Mouse (Mus musculus) limb, embryonic 14.5 days (tissue): ENCODE measurements around the gene Fkbp15. TPM values are rescaled to one million over a fixed set of nuclear protein-coding genes. Genes with fewer than 3 reads are reported as not detected.
A peak's percentile ranks its signal among the peaks of the same experiment; 100 is the strongest.

Source experiments
- ATAC-seq: fragments of 200-750 bp; cut with Nextera tagmentation; 2 replicates; pipeline ENCODE4 v1.8.0; 2017; ENCODE audit warnings: low read depth, moderate number of reproducible peaks, moderate TSS enrichment; ENCODE audit not compliant: low FRiP score
- DNase-seq: peaks from one replicate; pipeline ENCODE4 v3.0.0-alpha.2; 2015; ENCODE audit warnings: low spot score
- H3K27ac ChIP-seq: fragments of 300-500 bp; sonication (generic); replicated peaks from 2 replicates; pipeline ENCODE4 v1.5.1; 2014; ENCODE audit warnings: low read depth, mild to moderate bottlenecking, low read length, moderate library complexity, mixed read lengths
- H3K27me3 ChIP-seq: fragments of 300-500 bp; sonication (generic); 2 replicates; pipeline ENCODE4 v1.6.1; 2014; ENCODE audit warnings: low read length, mixed read lengths; ENCODE audit not compliant: control insufficient read depth, insufficient read depth
- H3K36me3 ChIP-seq: fragments of 300-500 bp; sonication (generic); 2 replicates; pipeline ENCODE4 v1.6.1; 2014; ENCODE audit warnings: mild to moderate bottlenecking, low read length, moderate library complexity, mixed read lengths; ENCODE audit not compliant: control insufficient read depth, insufficient read depth
- H3K4me1 ChIP-seq: fragments of 300-500 bp; sonication (generic); 2 replicates; pipeline ENCODE4 v1.6.1; 2014; ENCODE audit warnings: antibody characterized with exemption, low read length, mixed read lengths; ENCODE audit not compliant: control insufficient read depth, insufficient read depth
- H3K4me2 ChIP-seq: fragments of 300-500 bp; sonication (generic); replicated peaks from 2 replicates; pipeline ENCODE4 v1.6.1; 2014; ENCODE audit warnings: low read depth, mild to moderate bottlenecking, low read length, moderate library complexity; ENCODE audit not compliant: severe bottlenecking
- H3K4me3 ChIP-seq: fragments of 300-500 bp; sonication (generic); replicated peaks from 2 replicates; pipeline ENCODE4 v1.5.1; 2014; ENCODE audit warnings: low read length
- H3K9ac ChIP-seq: fragments of 300-500 bp; sonication (generic); 2 replicates; pipeline ENCODE4 v1.6.1; 2014; ENCODE audit warnings: mild to moderate bottlenecking, low read depth, low read length, moderate library complexity; ENCODE audit not compliant: severe bottlenecking
- H3K9me3 ChIP-seq: fragments of 300-500 bp; sonication (generic); 2 replicates; pipeline ENCODE4 v1.6.1; 2016; ENCODE audit warnings: low read length; ENCODE audit not compliant: control insufficient read depth
- POLR2A ChIP-seq: fragments of 200-500 bp; IDR thresholded peaks from 2 replicates; pipeline ENCODE4 v1.8.0; 2012; ENCODE audit warnings: inconsistent platforms, mild to moderate bottlenecking, moderate library complexity, borderline replicate concordance; ENCODE audit not compliant: insufficient read depth, insufficient read length; ENCODE audit errors: extremely low read depth
- WGBS: fragments of 180-500 bp; shearing (Covaris S2); extraction: QIAGEN DNeasy Blood & Tissue Kit; methylation state at CpG from one replicate; pipeline ENCODE4 v1.1.7; 2014; 5-methylcytosine and 5-hydroxymethylcytosine counted together
- polyA plus RNA-seq, 2 experiments: library from polyadenylated mRNA; depleted of rRNA in 1 of 2; stranded (reverse) in 1 of 2; unstranded in 1 of 2; fragments of >200 nt; fragmentation: Nextera tagmentation in 1 of 2; extraction: Ambion mirVana in 1 of 2; gene quantifications; 2 replicates each; pipeline versions ENCODE4 v1.2.1 to v1.2.3; 2012 to 2014

Fkbp15 gene
- polyA plus RNA-seq, 2 experiments = 24.1 to 29.6 TPM

DNA sequence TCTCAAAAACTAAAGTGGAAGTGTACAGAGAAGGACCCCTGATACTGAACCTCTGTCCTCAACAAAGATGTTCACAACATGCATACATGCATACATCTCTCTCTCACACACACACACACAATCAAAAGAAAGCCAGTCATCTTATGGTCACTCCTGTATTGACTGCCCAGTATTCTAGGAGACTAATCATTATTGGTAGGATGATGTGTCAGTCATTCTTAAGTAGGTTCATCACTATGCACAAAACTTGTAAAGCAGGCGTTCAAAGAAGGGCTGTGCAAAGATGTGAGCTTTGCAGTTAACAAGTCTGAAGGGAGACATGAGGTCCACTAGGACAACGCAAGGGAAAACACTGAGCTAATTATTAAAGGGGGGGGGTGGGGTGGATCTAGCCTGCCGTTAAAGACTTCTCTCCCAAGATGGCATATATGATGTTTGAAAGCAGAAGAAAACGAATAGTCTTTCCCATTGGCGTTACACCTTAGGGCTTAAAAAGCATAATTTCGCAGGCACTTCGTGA, 1.0 kb downstream of the Fkbp15 start:
- H3K9me3 ChIP-seq = no peaks in the 10 kb centered on the region
- peak overlapping the region; percentile 74 for H3K4me3 ChIP-seq
- H3K9ac ChIP-seq = peak overlapping the region; percentile 74
- peak overlapping the region; percentile 62 for H3K4me2 ChIP-seq
- H3K36me3 ChIP-seq = no peaks in the 10 kb centered on the region
- WGBS = 41% methylated on average over 7 of the region's 7 CpGs
- no peak for TF ChIP-seq POLR2A
- DNase-seq = no peak
- no peak for ATAC-seq
- peaks cover 12% of the 10 kb centered on the region for H3K4me1 ChIP-seq
- no peaks in the 10 kb centered on the region for H3K27me3 ChIP-seq
- no peak overlapping the region for H3K27ac ChIP-seq

DNA sequence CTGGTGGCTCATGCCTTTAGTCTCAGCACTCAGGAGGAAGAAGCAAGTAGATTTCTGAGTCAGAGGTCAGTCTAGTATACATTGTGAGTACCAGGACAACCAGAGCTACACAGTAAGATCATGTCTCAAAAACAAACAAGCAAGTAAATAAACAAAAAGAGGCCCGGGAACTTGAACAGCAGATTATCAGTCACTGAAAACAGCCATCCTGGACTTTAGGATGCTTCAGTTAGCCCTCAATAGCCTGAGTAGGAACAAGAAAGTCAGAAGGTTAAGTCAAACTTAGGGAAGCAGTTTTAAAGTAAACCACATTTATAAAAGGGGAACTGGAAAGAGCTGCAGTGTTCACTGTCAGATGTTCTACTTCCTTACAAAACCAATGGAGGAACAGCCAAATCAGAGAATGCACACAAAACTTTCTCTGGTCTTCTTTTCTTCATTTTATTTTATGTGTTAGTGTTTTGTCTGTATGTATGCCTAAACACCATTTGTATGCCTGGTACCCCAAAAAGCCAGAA, 2.7 kb downstream of the Fkbp15 start:
- H3K9ac ChIP-seq = no peak overlapping the region
- no peaks in the 10 kb centered on the region for H3K9me3 ChIP-seq
- ATAC-seq (no peak), DNase-seq (no peak)
- H3K4me3 ChIP-seq = no peak overlapping the region
- WGBS = 90% methylated on average over 1 of the region's 1 CpGs
- H3K4me1 ChIP-seq = peaks cover 12% of the 10 kb centered on the region
- no peak overlapping the region for H3K27ac ChIP-seq
- no peak for TF ChIP-seq POLR2A
- no peaks in the 10 kb centered on the region for H3K27me3 ChIP-seq
- no peak overlapping the region for H3K4me2 ChIP-seq
- H3K36me3 ChIP-seq = no peaks in the 10 kb centered on the region

DNA sequence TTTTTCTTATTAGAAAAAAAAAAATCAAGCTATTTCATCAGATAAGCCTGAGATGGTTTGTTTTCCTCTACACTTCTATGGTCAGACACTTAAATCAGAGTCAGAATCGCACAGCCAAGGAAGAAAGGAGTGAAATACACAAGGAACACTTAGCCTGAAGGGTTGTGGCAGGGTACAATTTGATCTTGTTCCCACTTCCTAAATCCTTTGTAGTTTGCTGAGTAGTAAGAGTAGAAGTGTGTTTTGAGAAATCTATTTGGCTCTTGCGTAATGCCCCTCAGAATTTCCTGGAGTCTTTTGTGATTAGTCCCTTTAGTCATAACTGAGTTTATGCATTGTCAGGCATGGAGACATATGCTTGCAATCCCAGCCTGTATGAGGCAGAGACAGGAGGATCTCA, 11.0 kb downstream of the Fkbp15 start:
- 94% methylated on average over 2 of the region's 2 CpGs for WGBS
- Histone ChIP-seq H3K36me3 (peaks cover 38% of the 10 kb centered on the region), H3K27me3 (no peaks in the 10 kb centered on the region), H3K4me3 (no peak overlapping the region), H3K27ac (no peak overlapping the region), H3K4me2 (no peak overlapping the region), H3K9me3 (no peaks in the 10 kb centered on the region), H3K4me1 (no peaks in the 10 kb centered on the region), H3K9ac (no peak overlapping the region)
- DNase-seq = no peak
- no peak for TF ChIP-seq POLR2A
- ATAC-seq = no peak

DNA sequence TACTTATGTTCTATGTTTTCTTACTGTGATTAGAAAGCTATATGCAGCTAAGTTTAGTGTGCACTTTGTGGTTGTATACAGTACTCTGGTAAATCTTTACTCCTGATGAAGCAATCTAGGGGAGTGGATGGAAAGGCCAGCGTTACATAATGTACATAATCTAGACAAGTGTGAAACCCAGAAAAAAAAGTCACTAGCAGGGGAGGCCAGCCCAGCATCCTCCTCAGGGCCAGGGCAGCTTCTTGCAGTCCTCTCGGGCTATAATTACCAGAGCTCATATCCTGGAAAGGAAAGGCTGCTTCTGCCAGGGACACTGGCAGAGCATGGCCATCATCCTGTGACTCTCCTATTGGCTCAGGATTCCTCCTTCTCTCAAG, 12.0 kb downstream of the Fkbp15 start:
- H3K27me3 ChIP-seq = no peaks in the 10 kb centered on the region
- DNase-seq = no peak
- no peak overlapping the region for H3K9ac ChIP-seq
- H3K9me3 ChIP-seq = no peaks in the 10 kb centered on the region
- no peak for ATAC-seq
- peaks cover 46% of the 10 kb centered on the region for H3K36me3 ChIP-seq
- no peak overlapping the region for H3K27ac ChIP-seq
- no peak for TF ChIP-seq POLR2A
- no peaks in the 10 kb centered on the region for H3K4me1 ChIP-seq
- H3K4me2 ChIP-seq = no peak overlapping the region
- no peak overlapping the region for H3K4me3 ChIP-seq
- WGBS = 72% methylated on average over 2 of the region's 2 CpGs

DNA sequence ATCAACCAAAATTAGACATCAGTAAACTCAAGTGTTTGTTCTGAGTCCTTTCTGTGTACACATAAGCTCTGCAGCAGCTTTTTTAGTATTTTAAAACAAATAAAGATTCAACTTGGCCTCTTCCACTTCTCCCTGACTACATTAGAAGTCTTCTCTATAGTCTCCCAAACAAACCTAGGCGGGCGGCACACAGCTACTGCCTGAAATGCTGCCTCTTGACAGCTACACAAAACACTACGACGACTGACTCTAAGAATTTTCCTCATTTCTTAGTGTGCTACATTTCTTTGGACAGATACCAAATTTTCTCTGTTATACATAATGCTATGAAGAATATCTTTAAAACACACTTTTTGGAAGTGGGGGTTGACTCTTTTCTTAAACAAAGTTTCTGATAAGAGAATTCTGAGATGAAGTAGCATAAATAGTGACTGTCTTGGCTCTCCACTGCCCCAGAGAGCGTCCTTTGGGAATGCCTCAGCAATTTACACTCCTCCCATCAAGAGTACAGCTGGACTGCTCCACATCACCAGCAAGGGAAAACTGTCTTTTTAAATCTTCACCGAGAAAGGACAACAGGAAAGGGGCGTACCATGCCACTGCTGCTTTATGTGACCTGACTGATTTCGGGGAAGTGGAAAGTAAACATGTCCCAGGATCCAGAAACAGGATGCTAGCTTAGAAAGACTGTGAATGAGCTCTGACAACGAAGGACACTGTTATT, 12.6 kb downstream of the Fkbp15 start:
- no peak for DNase-seq
- WGBS = 83% methylated on average over 9 of the region's 9 CpGs

More for the DNA sequence above, 12.6 kb downstream of the Fkbp15 start:
- no peak overlapping the region for H3K4me3 ChIP-seq
- H3K4me1 ChIP-seq = no peaks in the 10 kb centered on the region
- no peak for ATAC-seq
- TF ChIP-seq POLR2A = no peak
- H3K9me3 ChIP-seq = no peaks in the 10 kb centered on the region
- H3K4me2 ChIP-seq = no peak overlapping the region
- H3K9ac ChIP-seq = no peak overlapping the region
- peaks cover 46% of the 10 kb centered on the region for H3K36me3 ChIP-seq
- H3K27me3 ChIP-seq = no peaks in the 10 kb centered on the region
- H3K27ac ChIP-seq = no peak overlapping the region
